Mouse (Mus musculus) myocyte (in vitro differentiated cells): ENCODE measurements around the gene Serp2. TPM values are rescaled to one million over a fixed set of nuclear protein-coding genes. Genes with fewer than 3 reads are reported as not detected.

Source experiments
- H3K27me3 ChIP-seq: one replicate; pipeline ENCODE4 v1.6.1; 2011; ENCODE audit not compliant: control insufficient read depth, insufficient read depth, insufficient read length
- H3K36me3 ChIP-seq: one replicate; pipeline ENCODE4 v1.6.1; 2011; ENCODE audit not compliant: control insufficient read depth, insufficient read depth
- H3K4me2 ChIP-seq: one replicate; pipeline ENCODE4 v1.6.1; 2011; ENCODE audit warnings: low read depth, control low read depth
- H3K4me3 ChIP-seq: one replicate; pipeline ENCODE4 v1.5.1; 2011; ENCODE audit warnings: mild to moderate bottlenecking, control low read depth, moderate library complexity
- H3K79me2 ChIP-seq: one replicate; pipeline ENCODE4 v1.6.1; 2011; ENCODE audit not compliant: control insufficient read depth, insufficient read depth
- H3ac ChIP-seq: one replicate; pipeline ENCODE4 v1.6.1; 2011; ENCODE audit not compliant: control insufficient read depth, insufficient read length
- CEBPB ChIP-seq: IDR thresholded peaks from 2 replicates; pipeline ENCODE4 v1.6.1; 2011; ENCODE audit warnings: mild to moderate bottlenecking, moderate library complexity; ENCODE audit not compliant: poor library complexity, insufficient read depth, severe bottlenecking
- E2F4 ChIP-seq: IDR thresholded peaks from one replicate; pipeline ENCODE4 v1.6.1; 2011; ENCODE audit warnings: mild to moderate bottlenecking, control low read depth, moderate library complexity; ENCODE audit not compliant: insufficient read depth
- MAX ChIP-seq: IDR thresholded peaks from one replicate; pipeline ENCODE4 v1.6.1; 2011; ENCODE audit warnings: low read depth, mild to moderate bottlenecking, control low read depth
- MYOD1 ChIP-seq, 3 experiments: IDR thresholded peaks; one replicate each; pipeline ENCODE4 v1.6.1; 2011; ENCODE audit warnings: control low read depth in 2 of 3, low read depth in 2 of 3, mild to moderate bottlenecking in 2 of 3, moderate library complexity in 1 of 3; ENCODE audit not compliant: insufficient read length in 2 of 3, control insufficient read depth in 1 of 3
- MYOG ChIP-seq, 3 experiments: IDR thresholded peaks; one replicate each; pipeline ENCODE4 v1.6.1; 2011; ENCODE audit warnings: control low read depth in 2 of 3, low read depth in 2 of 3, mild to moderate bottlenecking in 2 of 3; ENCODE audit not compliant: insufficient read length in 2 of 3, control insufficient read depth in 1 of 3, insufficient read depth in 1 of 3
- POLR2A ChIP-seq: IDR thresholded peaks from one replicate; pipeline ENCODE4 v1.6.1; 2011; ENCODE audit warnings: low read depth, mild to moderate bottlenecking, control low read depth, moderate library complexity; ENCODE audit not compliant: insufficient read length
- POLR2AphosphoS2 ChIP-seq: IDR thresholded peaks from one replicate; pipeline ENCODE4 v1.6.1; 2011; ENCODE audit warnings: low read depth, control low read depth; ENCODE audit not compliant: insufficient read length
- REST ChIP-seq: IDR thresholded peaks from one replicate; pipeline ENCODE4 v1.6.1; 2011; ENCODE audit warnings: mild to moderate bottlenecking, control low read depth, moderate library complexity; ENCODE audit not compliant: insufficient read depth, insufficient read length
- SRF ChIP-seq: IDR thresholded peaks from one replicate; pipeline ENCODE4 v1.6.1; 2011; ENCODE audit warnings: low read depth; ENCODE audit not compliant: control insufficient read depth, insufficient read length
- TCF12 ChIP-seq: IDR thresholded peaks from one replicate; pipeline ENCODE4 v1.6.1; 2011; ENCODE audit warnings: mild to moderate bottlenecking, control low read depth; ENCODE audit not compliant: poor library complexity, insufficient read depth, severe bottlenecking
- TCF3 ChIP-seq: IDR thresholded peaks from one replicate; pipeline ENCODE4 v1.6.1; 2011; ENCODE audit warnings: low read depth, control low read depth; ENCODE audit not compliant: insufficient read length
- USF1 ChIP-seq: IDR thresholded peaks from one replicate; pipeline ENCODE4 v1.6.1; 2011; ENCODE audit warnings: low read depth, mild to moderate bottlenecking, control low read depth, moderate library complexity
- polyA plus RNA-seq: library from polyadenylated mRNA; unstranded; fragments of >200 nt; fragmentation: generic; extraction: Trizol; gene quantifications from one replicate; pipeline ENCODE4 v1.2.1, GENCODE M21; 2012; ENCODE audit warnings: missing spikeins

Serp2 gene
- polyA plus RNA-seq, 1 experiment, result 17.0 TPM

- Histone ChIP-seq H3ac (no peak overlapping the region), H3K36me3 (no peaks in the 10 kb centered on the region), H3K4me2 (no peak overlapping the region), H3K4me3 (no peak overlapping the region), H3K27me3 (no peaks in the 10 kb centered on the region), H3K79me2 (no peaks in the 10 kb centered on the region)
- TF ChIP-seq SRF (no peak), TCF12 (no peak), MAX (no peak), E2F4 (no peak), POLR2A (no peak), TCF3 (no peak), POLR2AphosphoS2 (no peak), MYOD1 (IDR thresholded peaks at IDR 0.05; ENCODE audit: control insufficient read depth in 1 of 3, insufficient read length in 2 of 3, low read depth in 2 of 3) (no peak), USF1 (no peak), MYOG (IDR thresholded peaks at IDR 0.05; ENCODE audit: control insufficient read depth in 1 of 3, insufficient read depth in 1 of 3, insufficient read length in 2 of 3, low read depth in 2 of 3) (no peak), REST (no peak), CEBPB (no peak)
These were observed 43.2 kb downstream of the Serp2 start for GRCm38 (mm10) chr14:76513395-76514049.

GRCm38 (mm10) chr14:76511971-76512370 is 44.7 kb downstream of the Serp2 start:
- H3K4me2 ChIP-seq, result no peak overlapping the region
- no peaks in the 10 kb centered on the region for H3K27me3 ChIP-seq
- peaks cover 9% of the 10 kb centered on the region for H3K36me3 ChIP-seq
- no peak for TF ChIP-seq REST
- peak in 1 of 3 experiments; percentile 34 for TF ChIP-seq MYOD1 (IDR thresholded peaks at IDR 0.05; ENCODE audit: control insufficient read depth in 1 of 3, insufficient read length in 2 of 3, low read depth in 2 of 3)
- no peak overlapping the region for H3K4me3 ChIP-seq
- peaks cover 2% of the 10 kb centered on the region for H3K79me2 ChIP-seq
- no peak overlapping the region for H3ac ChIP-seq

- no peak overlapping the region for H3ac ChIP-seq
- H3K4me3 ChIP-seq, result no peak overlapping the region
- H3K36me3 ChIP-seq, result peaks cover 20% of the 10 kb centered on the region
- TF ChIP-seq TCF12 (no peak), POLR2AphosphoS2 (peak; percentile 91)
- H3K4me2 ChIP-seq, result no peak overlapping the region
- H3K27me3 ChIP-seq, result no peaks in the 10 kb centered on the region
- H3K79me2 ChIP-seq, result peaks cover 27% of the 10 kb centered on the region
These were observed 48.0 kb downstream of the Serp2 start for GRCm38 (mm10) chr14:76508701-76509100.

DNA sequence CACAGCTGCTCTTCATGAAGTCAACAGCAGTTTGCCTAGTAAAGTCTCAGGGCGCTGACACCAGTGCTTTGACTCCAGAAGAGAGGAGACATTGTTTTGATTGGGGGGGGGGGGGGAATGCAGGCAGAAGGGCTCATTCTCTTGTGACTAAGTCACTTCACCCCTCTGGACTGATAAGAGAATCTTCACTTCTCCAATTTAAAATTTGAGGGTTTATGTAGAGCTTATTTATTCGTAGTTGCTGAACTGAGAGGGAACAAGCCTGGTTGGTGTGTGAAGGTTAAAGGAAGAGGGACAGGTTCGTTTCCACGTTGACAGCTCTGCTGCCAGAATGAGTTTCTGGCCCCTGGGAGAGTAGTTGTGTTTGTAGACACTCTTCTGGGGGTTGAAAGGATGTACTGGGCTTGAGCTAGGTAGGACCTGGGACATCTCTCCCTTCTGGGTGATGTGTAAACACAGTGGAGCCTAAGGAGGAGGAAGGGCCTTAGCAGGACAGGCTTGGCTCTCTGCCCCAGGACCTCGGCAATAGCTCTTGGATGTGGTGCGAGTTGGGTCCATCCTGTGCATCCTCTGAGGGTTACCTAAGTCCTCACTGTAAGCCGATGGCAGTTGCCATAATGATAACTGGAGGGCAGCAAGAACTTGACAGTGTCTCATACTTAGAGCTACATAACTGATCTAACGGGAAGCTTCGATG is 48.7 kb downstream of the Serp2 start:
- peak overlapping the region; percentile 97 for H3K4me3 ChIP-seq
- H3K27me3 ChIP-seq, result no peaks in the 10 kb centered on the region
- H3ac ChIP-seq, result no peak overlapping the region
- peaks cover 27% of the 10 kb centered on the region for H3K79me2 ChIP-seq
- peak overlapping the region; percentile 96 for H3K4me2 ChIP-seq
- TF ChIP-seq POLR2A (peak; percentile 70), POLR2AphosphoS2 (peak; percentile 99), REST (no peak), TCF3 (no peak)
- H3K36me3 ChIP-seq, result peaks cover 20% of the 10 kb centered on the region

DNA sequence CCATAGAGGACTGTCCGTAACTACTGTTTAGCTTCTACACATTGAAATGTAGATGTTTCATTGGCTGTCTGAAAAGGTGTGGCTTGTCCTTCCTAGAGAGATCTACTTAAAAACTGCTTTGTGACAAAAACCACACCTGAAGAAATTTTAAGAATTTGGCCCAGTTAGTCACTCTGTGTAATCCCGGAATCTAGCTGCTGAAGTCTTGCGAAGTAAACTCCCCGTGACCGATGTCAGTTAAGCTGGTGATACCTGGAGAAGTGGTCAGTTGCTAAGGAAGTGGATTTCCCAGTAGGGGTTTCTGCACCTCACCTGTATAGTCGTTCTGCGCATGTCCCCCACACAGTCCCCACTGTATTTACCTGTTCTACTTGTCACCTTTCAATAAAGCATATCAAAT is 49.3 kb downstream of the Serp2 start:
- no peak overlapping the region for H3ac ChIP-seq
- TF ChIP-seq TCF12 (no peak), E2F4 (no peak), REST (no peak), POLR2AphosphoS2 (peak; percentile 53), MYOD1 (IDR thresholded peaks at IDR 0.05; ENCODE audit: control insufficient read depth in 1 of 3, insufficient read length in 2 of 3, low read depth in 2 of 3) (no peak), TCF3 (no peak), MYOG (IDR thresholded peaks at IDR 0.05; ENCODE audit: control insufficient read depth in 1 of 3, insufficient read depth in 1 of 3, insufficient read length in 2 of 3, low read depth in 2 of 3) (no peak), POLR2A (no peak)
- peaks cover 27% of the 10 kb centered on the region for H3K79me2 ChIP-seq
- peak overlapping the region; percentile 97 for H3K4me3 ChIP-seq
- H3K4me2 ChIP-seq, result peak overlapping the region; percentile 96
- H3K36me3 ChIP-seq, result peaks cover 20% of the 10 kb centered on the region
- no peaks in the 10 kb centered on the region for H3K27me3 ChIP-seq
